Mouse (Mus musculus) kidney, embryonic 16.5 days (tissue): Measurements from ENCODE around the gene Scn5a. TPM values are rescaled to one million over a fixed set of nuclear protein-coding genes. Genes with fewer than 3 reads are reported as not detected.
A peak's percentile ranks its signal among the peaks of the same experiment; 100 is the strongest.

Experiments
- ATAC-seq: fragments of 200-750 bp; cut with Nextera tagmentation; 2 replicates; pipeline ENCODE4 v1.8.0; 2017; ENCODE audit warnings: moderate TSS enrichment; ENCODE audit not compliant: low FRiP score, low TSS enrichment
- H3K27ac ChIP-seq: fragments of 300-500 bp; sonication (generic); 2 replicates; pipeline ENCODE4 v1.5.1; 2014; ENCODE audit warnings: low read length
- H3K27me3 ChIP-seq: fragments of 300-500 bp; sonication (generic); 2 replicates; pipeline ENCODE4 v1.6.1; 2014; ENCODE audit warnings: low read length, control low read depth, mixed read lengths; ENCODE audit not compliant: insufficient read depth
- H3K36me3 ChIP-seq: fragments of 300-500 bp; sonication (generic); 2 replicates; pipeline ENCODE4 v1.6.1; 2014; ENCODE audit warnings: low read length, control low read depth, mixed read lengths; ENCODE audit not compliant: insufficient read depth
- H3K4me1 ChIP-seq: fragments of 300-500 bp; sonication (generic); 2 replicates; pipeline ENCODE4 v1.6.1; 2014; ENCODE audit warnings: low read length, control low read depth, mixed read lengths; ENCODE audit not compliant: insufficient read depth
- H3K4me2 ChIP-seq: fragments of 300-500 bp; sonication (generic); replicated peaks from 2 replicates; pipeline ENCODE4 v1.6.1; 2014; ENCODE audit warnings: low read depth, low read length
- H3K4me3 ChIP-seq: fragments of 300-500 bp; sonication (generic); 2 replicates; pipeline ENCODE4 v1.5.1; 2014; ENCODE audit warnings: mild to moderate bottlenecking, low read length
- H3K9ac ChIP-seq: fragments of 300-500 bp; sonication (generic); replicated peaks from 2 replicates; pipeline ENCODE4 v1.6.1; 2014; ENCODE audit warnings: low read length
- H3K9me3 ChIP-seq: fragments of 300-500 bp; sonication (generic); 2 replicates; pipeline ENCODE4 v1.6.1; 2016; ENCODE audit warnings: low read length, control low read depth
- WGBS: fragments of 180-500 bp; shearing (Covaris S2); extraction: QIAGEN DNeasy Blood & Tissue Kit; methylation state at CpG from one replicate; pipeline ENCODE4 v1.1.7; 2014; 5-methylcytosine and 5-hydroxymethylcytosine counted together
- polyA plus RNA-seq: library from polyadenylated mRNA; unstranded; fragments of >200 nt; fragmentation: Nextera tagmentation; extraction: Ambion mirVana; gene quantifications from 2 replicates; pipeline ENCODE4 v1.2.1, GENCODE M21; 2015

The Scn5a gene
- polyA plus RNA-seq, 1 experiment from 2014 or later, result 0.25 TPM

GRCm38 (mm10) chr9:119568732-119569131 is 10.1 kb downstream of the Scn5a start:
- Histone ChIP-seq H3K9me3 (no peaks in the 10 kb centered on the region; the same call in 1 of the 2 replicates), H3K9ac (no peak overlapping the region), H3K27me3 (peaks cover 43% of the 10 kb centered on the region), H3K27ac (no peak overlapping the region), H3K4me1 (no peaks in the 10 kb centered on the region; the same call in 1 of the 2 replicates), H3K4me2 (no peak overlapping the region), H3K4me3 (no peak overlapping the region), H3K36me3 (no peaks in the 10 kb centered on the region)
- ATAC-seq, result no peak
- WGBS, result 70% methylated on average over 8 of the region's 8 CpGs

DNA sequence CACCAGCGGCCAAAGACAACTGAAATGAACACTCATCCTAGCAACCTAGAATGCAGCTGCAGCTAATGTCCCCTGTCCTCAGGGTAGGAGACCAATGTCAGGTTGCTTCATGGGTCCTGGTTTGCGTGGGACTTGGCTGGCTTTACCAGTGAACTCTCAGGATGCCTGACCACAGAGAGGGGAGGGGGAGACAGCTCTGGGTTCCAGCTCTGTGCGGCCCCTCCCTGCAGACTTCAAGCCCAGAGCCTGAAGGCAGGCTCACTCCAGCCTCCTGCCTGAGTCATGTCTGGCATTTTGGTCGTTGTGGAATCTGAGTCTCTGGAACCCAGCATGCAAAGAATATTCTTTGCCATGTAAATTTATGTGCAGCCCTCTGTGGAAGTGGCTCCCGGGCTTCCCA is 11.0 kb downstream of the Scn5a start:
- Histone ChIP-seq H3K9me3 (no peaks in the 10 kb centered on the region; the same call in 1 of the 2 replicates), H3K4me1 (no peaks in the 10 kb centered on the region; the same call in 1 of the 2 replicates), H3K9ac (no peak overlapping the region), H3K27ac (no peak overlapping the region), H3K27me3 (peaks cover 34% of the 10 kb centered on the region), H3K36me3 (no peaks in the 10 kb centered on the region), H3K4me2 (no peak overlapping the region), H3K4me3 (no peak overlapping the region)
- ATAC-seq, result no peak
- WGBS, result 82% methylated on average over 5 of the region's 5 CpGs

DNA sequence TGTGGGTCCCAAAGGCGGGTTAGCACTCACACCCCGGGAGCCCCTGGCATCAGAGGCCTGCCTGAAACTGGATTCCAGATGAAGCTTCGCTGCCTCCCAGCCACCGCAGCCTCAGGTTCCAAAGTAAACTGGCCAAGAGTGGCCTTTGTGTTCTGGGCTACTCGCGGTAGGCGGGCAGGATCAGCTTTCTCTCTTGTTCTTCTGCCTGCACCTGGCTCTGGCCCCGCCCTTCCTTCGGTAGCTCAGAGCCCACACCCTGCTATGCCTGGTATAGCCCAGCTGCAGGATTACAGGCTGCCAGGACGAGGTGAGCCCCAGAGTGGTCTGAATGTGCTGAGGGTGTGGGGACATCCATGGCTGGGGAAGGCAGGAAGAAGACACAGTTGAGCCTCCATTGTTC is 12.6 kb downstream of the Scn5a start:
- Histone ChIP-seq H3K9me3 (no peaks in the 10 kb centered on the region; the same call in 1 of the 2 replicates), H3K27ac (no peak overlapping the region), H3K4me1 (no peaks in the 10 kb centered on the region; the same call in 1 of the 2 replicates), H3K27me3 (peaks cover 18% of the 10 kb centered on the region), H3K9ac (no peak overlapping the region), H3K4me2 (peak overlapping the region; percentile 9; the same call in 1 of the 2 replicates), H3K36me3 (no peaks in the 10 kb centered on the region), H3K4me3 (no peak overlapping the region)
- 4% methylated on average over 10 of the region's 10 CpGs for WGBS
- peak; percentile 78 for ATAC-seq

GRCm38 (mm10) chr9:119564803-119565202 is 14.0 kb downstream of the Scn5a start:
- no peaks in the 10 kb centered on the region for H3K4me1 ChIP-seq
- no peak overlapping the region for H3K27ac ChIP-seq
- H3K9ac ChIP-seq, result no peak overlapping the region
- no peaks in the 10 kb centered on the region; the same call in 1 of the 2 replicates for H3K9me3 ChIP-seq
- H3K27me3 ChIP-seq, result peaks cover 4% of the 10 kb centered on the region
- H3K4me2 ChIP-seq, result no peak overlapping the region
- no peak for ATAC-seq
- no peaks in the 10 kb centered on the region for H3K36me3 ChIP-seq
- H3K4me3 ChIP-seq, result no peak overlapping the region
- 75% methylated on average over 6 of the region's 6 CpGs for WGBS

- Histone ChIP-seq H3K36me3 (no peaks in the 10 kb centered on the region), H3K27me3 (no peaks in the 10 kb centered on the region), H3K4me3 (no peak overlapping the region), H3K27ac (no peak overlapping the region), H3K9me3 (no peaks in the 10 kb centered on the region; the same call in 1 of the 2 replicates), H3K4me1 (no peaks in the 10 kb centered on the region), H3K9ac (no peak overlapping the region), H3K4me2 (no peak overlapping the region)
- WGBS, result 72% methylated on average over 6 of the region's 6 CpGs
- no peak for ATAC-seq
These were observed 15.2 kb downstream of the Scn5a start for GRCm38 (mm10) chr9:119563617-119564016.

- Histone ChIP-seq H3K9ac (no peak overlapping the region), H3K4me3 (no peak overlapping the region), H3K27ac (no peak overlapping the region), H3K27me3 (no peaks in the 10 kb centered on the region), H3K4me1 (no peaks in the 10 kb centered on the region), H3K36me3 (no peaks in the 10 kb centered on the region), H3K4me2 (no peak overlapping the region), H3K9me3 (no peaks in the 10 kb centered on the region; the same call in 1 of the 2 replicates)
- WGBS, result 51% methylated on average over 12 of the region's 12 CpGs
- ATAC-seq, result no peak
These were observed 16.6 kb downstream of the Scn5a start for GRCm38 (mm10) chr9:119562256-119562655.

DNA sequence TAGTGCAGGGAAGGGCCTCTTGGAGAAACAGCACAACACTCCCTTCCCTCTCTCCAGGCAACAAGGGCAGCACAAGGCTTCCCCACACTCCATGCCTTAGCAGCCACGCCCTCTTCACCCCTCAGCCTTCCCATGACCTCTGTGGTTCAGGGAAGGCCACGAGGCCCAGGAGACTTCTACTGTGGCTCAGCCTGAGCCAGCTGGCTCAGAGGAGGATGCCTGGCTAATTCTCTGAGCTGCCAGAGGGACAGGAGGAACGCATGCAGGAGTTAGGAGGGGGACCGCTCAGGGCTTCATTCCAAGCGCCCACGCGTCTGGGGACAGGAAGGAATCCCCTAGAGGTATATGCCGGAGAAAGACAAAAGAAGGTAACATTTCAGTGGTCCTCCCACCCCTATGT is 17.1 kb downstream of the Scn5a start:
- 33% methylated on average over 8 of the region's 8 CpGs for WGBS
- H3K9me3 ChIP-seq, result no peaks in the 10 kb centered on the region
- no peak overlapping the region for H3K9ac ChIP-seq
- H3K4me3 ChIP-seq, result no peak overlapping the region
- H3K36me3 ChIP-seq, result no peaks in the 10 kb centered on the region
- H3K4me2 ChIP-seq, result no peak overlapping the region
- H3K27ac ChIP-seq, result no peak overlapping the region
- H3K4me1 ChIP-seq, result no peaks in the 10 kb centered on the region
- no peaks in the 10 kb centered on the region for H3K27me3 ChIP-seq
- ATAC-seq, result no peak

GRCm38 (mm10) chr9:119559537-119560276 is 19.1 kb downstream of the Scn5a start:
- H3K4me1 ChIP-seq, result no peaks in the 10 kb centered on the region
- H3K27me3 ChIP-seq, result no peaks in the 10 kb centered on the region
- H3K27ac ChIP-seq, result no peak overlapping the region
- no peak overlapping the region for H3K9ac ChIP-seq
- no peak overlapping the region for H3K4me3 ChIP-seq
- ATAC-seq, result no peak
- H3K9me3 ChIP-seq, result no peaks in the 10 kb centered on the region
- no peaks in the 10 kb centered on the region for H3K36me3 ChIP-seq
- H3K4me2 ChIP-seq, result no peak overlapping the region
- whole genome bisulfite sequencing, result 64% methylated on average over 16 of the region's 16 CpGs

DNA sequence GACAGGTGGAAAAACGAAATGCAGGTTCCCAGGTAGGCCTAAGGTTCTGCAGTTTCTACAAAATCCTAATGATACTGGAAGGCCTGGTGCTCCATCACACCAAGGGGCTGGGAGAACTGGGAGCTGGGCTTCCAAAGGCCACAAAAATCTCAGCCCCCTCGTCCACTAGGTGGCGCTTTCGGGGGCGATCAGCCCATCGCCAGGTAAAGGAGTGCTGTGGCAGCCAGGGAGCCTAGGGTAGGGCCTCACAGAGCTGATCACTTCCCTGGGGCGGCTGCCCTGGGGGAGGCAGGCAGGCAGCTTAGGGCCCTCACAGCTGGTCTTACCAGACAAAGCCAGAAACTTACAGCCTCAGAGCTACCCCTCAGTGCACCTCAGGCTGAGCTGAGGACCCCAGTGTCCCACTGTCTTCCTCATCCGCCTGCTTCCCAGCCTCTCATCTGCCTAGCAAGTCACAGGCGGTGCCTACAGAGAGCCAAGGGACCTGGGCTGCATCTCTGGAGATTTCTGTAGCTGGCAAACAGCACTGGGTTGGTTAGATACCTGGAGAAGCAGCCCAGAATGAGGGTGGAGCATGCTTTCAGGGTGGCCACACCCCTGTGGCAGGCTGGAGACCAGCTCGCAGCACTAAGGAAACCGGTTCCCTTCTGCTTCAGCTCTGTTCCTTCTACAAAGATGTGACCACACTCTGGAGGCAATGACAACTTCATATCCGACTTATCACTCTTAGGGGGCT is 20.5 kb downstream of the Scn5a start:
- Histone ChIP-seq H3K4me2 (no peak overlapping the region), H3K4me3 (no peak overlapping the region), H3K4me1 (no peaks in the 10 kb centered on the region), H3K36me3 (no peaks in the 10 kb centered on the region), H3K9ac (no peak overlapping the region), H3K27ac (no peak overlapping the region), H3K9me3 (no peaks in the 10 kb centered on the region), H3K27me3 (no peaks in the 10 kb centered on the region)
- 33% methylated on average over 12 of the region's 12 CpGs for WGBS
- no peak for ATAC-seq

- no peaks in the 10 kb centered on the region for H3K4me1 ChIP-seq
- no peaks in the 10 kb centered on the region for H3K9me3 ChIP-seq
- no peaks in the 10 kb centered on the region for H3K36me3 ChIP-seq
- ATAC-seq, result no peak
- H3K27me3 ChIP-seq, result no peaks in the 10 kb centered on the region
- no peak overlapping the region for H3K4me3 ChIP-seq
- no peak overlapping the region for H3K27ac ChIP-seq
- no peak overlapping the region for H3K4me2 ChIP-seq
- no peak overlapping the region for H3K9ac ChIP-seq
- 86% methylated on average over 3 of the region's 3 CpGs for WGBS
These were observed 22.8 kb downstream of the Scn5a start for GRCm38 (mm10) chr9:119556043-119556442.
